Mouse (Mus musculus) small intestine, adult 2 months (tissue): ENCODE measurements around the gene Rhou.

Experiments
- CTCF ChIP-seq: fragments of 200-500 bp; IDR thresholded peaks from 2 replicates; pipeline ENCODE4 v1.5.1; 2012; ENCODE audit warnings: low read depth, mild to moderate bottlenecking, control low read depth, inconsistent platforms, low read length, moderate library complexity, mixed read lengths; ENCODE audit not compliant: insufficient replicate concordance, insufficient read length; ENCODE audit errors: extremely low read depth
- POLR2A ChIP-seq: fragments of 200-500 bp; IDR thresholded peaks from 2 replicates; pipeline ENCODE4 v1.6.1; 2012; ENCODE audit warnings: low read depth, mild to moderate bottlenecking, control low read depth, inconsistent platforms, low read length, moderate library complexity

DNA sequence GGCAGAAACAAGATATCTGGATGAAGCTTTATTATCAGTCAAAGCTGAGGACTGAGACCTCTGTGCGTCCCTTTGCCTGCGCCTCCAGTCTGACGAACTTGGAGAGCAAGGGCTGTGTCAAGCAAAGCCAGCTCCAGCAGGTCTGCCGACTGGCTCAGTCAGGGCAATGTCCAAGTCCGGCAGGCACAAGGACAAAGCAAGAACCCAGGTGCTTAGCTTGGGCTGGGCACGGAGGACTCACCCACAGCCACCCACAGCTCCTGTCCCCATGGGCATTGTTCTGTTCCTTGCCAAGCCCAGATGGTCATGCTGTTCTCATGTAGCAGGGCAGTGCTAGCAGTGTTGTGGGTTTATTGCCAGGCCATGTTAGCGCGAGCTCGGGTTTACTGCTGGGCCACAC, 8.5 kb upstream of the Rhou start:
- no peak for TF ChIP-seq CTCF
- no peak for TF ChIP-seq POLR2A
